Mouse (Mus musculus): ENCODE results near the gene Supt5.
"Not testable (repeated sequence)": the region's sequence is repeated elsewhere in the genome, so short reads cannot be mapped to it uniquely, and the experiment has no call there.

DNA sequence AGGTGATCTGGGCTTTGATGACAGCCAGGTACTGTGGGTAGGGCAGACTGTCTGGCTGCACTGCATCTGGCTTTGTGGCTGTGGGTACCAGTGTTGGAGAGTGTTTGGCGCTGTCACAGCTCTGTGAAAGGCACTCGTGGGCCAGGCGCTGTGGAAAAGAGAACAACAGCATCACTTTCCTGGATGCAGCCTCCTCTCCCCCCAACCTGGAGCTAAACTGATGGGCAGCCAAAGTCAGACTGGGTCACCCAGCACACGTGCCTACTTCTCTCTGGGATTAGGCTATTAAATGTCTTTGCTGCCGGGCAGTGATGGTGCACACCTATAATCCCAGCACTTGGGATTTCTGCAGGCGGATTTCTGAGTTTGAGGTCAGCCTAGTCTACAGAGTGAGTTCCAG is 48.3 kb upstream of the Supt5 start:
- not testable (repeated sequence) for TF ChIP-seq EP300, CTCF (IDR thresholded peaks at IDR 0.05; ENCODE audit: low read depth)
